1 mouse cellular context compared by ENCODE assay signal in the genomic region with DNA sequence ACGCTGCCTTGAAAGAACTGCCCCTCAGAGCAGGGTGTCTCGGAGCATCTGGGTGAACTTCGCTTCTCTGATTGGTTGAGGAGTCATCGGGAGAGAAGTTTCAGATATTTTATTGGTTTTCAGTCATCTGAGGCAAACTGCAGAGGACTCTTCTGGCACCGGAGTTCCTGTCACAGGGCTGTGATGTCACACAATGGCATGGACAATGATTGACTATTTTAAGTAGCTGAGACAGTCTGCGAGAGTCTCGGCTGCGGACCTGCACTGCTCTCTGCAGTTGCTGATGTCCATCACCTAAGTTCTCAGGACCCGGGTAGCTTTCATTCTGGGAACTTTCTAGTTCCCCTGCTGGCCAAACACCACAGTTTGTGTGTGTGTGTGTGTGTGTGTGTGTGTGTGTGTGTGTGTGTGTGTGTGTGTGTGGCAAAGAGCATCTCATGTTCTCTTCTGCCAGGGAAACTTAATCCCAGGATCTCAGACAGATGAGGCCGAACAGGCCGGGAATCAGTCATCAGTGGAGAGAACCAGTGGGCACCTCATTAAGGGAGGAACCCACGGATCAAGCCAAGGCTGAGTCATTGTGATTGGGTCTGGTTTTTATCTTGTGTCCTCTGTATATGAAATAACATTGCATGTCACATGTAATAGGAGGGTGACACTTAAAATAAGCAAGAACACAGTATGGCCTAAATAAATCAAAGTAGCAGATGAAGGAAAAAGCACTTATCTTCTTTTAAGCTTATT.
TF ChIP-seq lines count a peak whose summit lies in the region.

No protein-coding gene starts in this region.

TF ChIP-seq in CH12.LX, 34 proteins besides CTCF, POLR2A, EP300 and RAD21:
- TF ChIP-seq JUND (conservative IDR thresholded peaks at IDR 0.05; ENCODE audit: low read depth, low read length), result no peak
- no peak for TF ChIP-seq MXI1 (IDR thresholded peaks at IDR 0.05; ENCODE audit: low read depth, low read length)
- TF ChIP-seq NELFE (IDR thresholded peaks at IDR 0.05; ENCODE audit: low read depth, low read length), result no peak
- TF ChIP-seq MYC (IDR thresholded peaks at IDR 0.05; ENCODE audit: low read depth, low read length), result no peak
- TF ChIP-seq HCFC1 (IDR thresholded peaks at IDR 0.05; ENCODE audit: low read depth, low read length), result no peak
- no peak for TF ChIP-seq NRF1 (IDR thresholded peaks at IDR 0.05; ENCODE audit: low read depth, low read length)
- no peak for TF ChIP-seq MAFK (IDR thresholded peaks at IDR 0.05; ENCODE audit: insufficient replicate concordance, low read length)
- no peak for TF ChIP-seq ELF1 (IDR thresholded peaks at IDR 0.05; ENCODE audit: low read depth, low read length)
- TF ChIP-seq ETS1 (conservative IDR thresholded peaks at IDR 0.05; ENCODE audit: low read depth, low read length), result no peak
- no peak for TF ChIP-seq RCOR1 (conservative IDR thresholded peaks at IDR 0.05; ENCODE audit: low read depth, low read length)
- TF ChIP-seq MAZ (IDR thresholded peaks at IDR 0.05; ENCODE audit: low read depth, low read length), result no peak
- TF ChIP-seq IRF4 (IDR thresholded peaks at IDR 0.05; ENCODE audit: low read depth, low read length), result no peak
- no peak for TF ChIP-seq ZMIZ1 (IDR thresholded peaks at IDR 0.05; ENCODE audit: low read depth, low read length)
- TF ChIP-seq ZNF384 (IDR thresholded peaks at IDR 0.05; ENCODE audit: low read depth, low read length), result no peak
- TF ChIP-seq TBP (conservative IDR thresholded peaks at IDR 0.05; ENCODE audit: low read depth, low read length), result no peak
- TF ChIP-seq KAT2A (IDR thresholded peaks at IDR 0.05; ENCODE audit: insufficient replicate concordance, low read length), result no peak
- no peak for TF ChIP-seq CHD2 (IDR thresholded peaks at IDR 0.05; ENCODE audit: low read length)
- no peak for TF ChIP-seq TCF12 (IDR thresholded peaks at IDR 0.05; ENCODE audit: low read depth, low read length)
- TF ChIP-seq JUN (IDR thresholded peaks at IDR 0.05; ENCODE audit: insufficient read depth, low read depth, low read length), result no peak
- no peak for TF ChIP-seq UBTF (IDR thresholded peaks at IDR 0.05; ENCODE audit: low read depth, low read length)
